Mouse (Mus musculus): ENCODE data around the gene Ren1. TPM values are rescaled to one million over a fixed set of nuclear protein-coding genes. Genes with fewer than 3 reads are reported as not detected.
A peak's percentile ranks its signal among the peaks of the same experiment; 100 is the strongest.

Gene Ren1
- polyA plus RNA-seq, 1 experiment from 2014 or later: 0.20 TPM

GRCm38 (mm10) chr1:133404005-133404404 lies 53.7 kb downstream of the Ren1 start:
- ATAC-seq (ENCODE audit: low read depth): no peak
- Histone ChIP-seq H3K4me3 (no peak overlapping the region), H3K4me1 (replicated peaks) (peaks cover 19% of the 10 kb centered on the region), H3K36me3 (no peaks in the 10 kb centered on the region), H3K27me3 (no peaks in the 10 kb centered on the region), H3K27ac (replicated peaks) (no peak overlapping the region), H3K9ac (no peak overlapping the region), H3K9me3 (no peaks in the 10 kb centered on the region), H3K4me2 (no peak overlapping the region)
- WGBS: 93% methylated on average over 4 of the region's 4 CpGs

DNA sequence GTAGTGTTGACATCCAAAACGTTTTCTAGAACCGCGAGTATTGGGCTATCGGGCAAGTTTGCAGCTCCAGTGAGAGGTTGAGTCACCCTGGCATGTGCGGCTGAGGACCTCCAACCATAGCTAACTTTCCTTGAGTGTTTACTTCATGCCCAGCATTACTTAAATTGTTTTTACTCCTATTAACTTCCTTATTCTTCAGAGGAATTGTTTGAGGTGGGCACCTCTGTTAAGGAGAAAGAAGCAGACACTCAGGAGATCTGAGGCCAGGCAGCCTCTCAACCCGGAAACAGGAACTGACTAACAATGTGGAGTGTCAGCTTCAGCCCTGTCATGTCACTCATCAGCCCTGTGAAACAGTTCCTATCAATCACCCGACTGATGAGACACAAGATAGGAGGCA lies 56.3 kb downstream of the Ren1 start:
- Histone ChIP-seq H3K9ac (no peak overlapping the region), H3K27ac (replicated peaks) (0 out of 2 replicates have a peak overlapping the region, but pooled peaks have one; percentile 49), H3K4me1 (replicated peaks) (peaks cover 27% of the 10 kb centered on the region), H3K36me3 (no peaks in the 10 kb centered on the region), H3K9me3 (no peaks in the 10 kb centered on the region), H3K4me3 (no peak overlapping the region), H3K27me3 (no peaks in the 10 kb centered on the region), H3K4me2 (no peak overlapping the region)
- 86% methylated on average over 7 of the region's 7 CpGs for WGBS
- ATAC-seq (ENCODE audit: low read depth): no peak

DNA sequence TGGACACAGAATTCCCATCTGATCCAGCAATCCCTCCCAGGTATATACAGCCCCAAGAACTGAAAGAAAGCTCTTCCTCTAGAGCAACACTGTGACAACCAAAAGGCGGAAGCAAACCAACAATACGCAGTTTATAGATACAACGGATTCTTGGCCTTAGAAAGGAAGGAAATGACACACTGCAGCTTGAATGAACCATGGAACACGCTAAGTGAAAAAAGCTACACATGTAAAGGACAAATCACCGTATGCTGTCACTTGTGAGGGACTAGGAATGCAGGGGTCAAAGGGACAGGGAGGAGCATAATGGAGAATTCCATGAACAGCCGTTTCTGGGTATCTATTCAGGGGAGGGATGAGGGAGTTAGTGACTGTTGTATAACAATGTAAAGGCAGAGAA lies 57.1 kb downstream of the Ren1 start:
- Histone ChIP-seq H3K4me1 (replicated peaks) (peaks cover 30% of the 10 kb centered on the region), H3K9me3 (no peaks in the 10 kb centered on the region), H3K27me3 (no peaks in the 10 kb centered on the region), H3K4me3 (no peak overlapping the region), H3K9ac (no peak overlapping the region), H3K36me3 (no peaks in the 10 kb centered on the region), H3K27ac (replicated peaks) (peak overlapping the region; percentile 49; the same call in 1 of the 2 replicates), H3K4me2 (no peak overlapping the region)
- ATAC-seq (ENCODE audit: low read depth): no peak
- 52% methylated on average over 6 of the region's 6 CpGs for WGBS

GRCm38 (mm10) chr1:133408321-133408720 lies 58.0 kb downstream of the Ren1 start:
- H3K4me3 ChIP-seq: no peak overlapping the region
- no peaks in the 10 kb centered on the region for H3K9me3 ChIP-seq
- WGBS: 52% methylated on average over 9 of the region's 9 CpGs
- ATAC-seq (ENCODE audit: low read depth): no peak
- H3K36me3 ChIP-seq: no peaks in the 10 kb centered on the region
- H3K27me3 ChIP-seq: no peaks in the 10 kb centered on the region
- no peak overlapping the region for H3K4me2 ChIP-seq
- H3K27ac ChIP-seq (replicated peaks): no peak overlapping the region
- H3K4me1 ChIP-seq (replicated peaks): peaks cover 39% of the 10 kb centered on the region
- H3K9ac ChIP-seq: no peak overlapping the region

GRCm38 (mm10) chr1:133408880-133409516 lies 58.7 kb downstream of the Ren1 start:
- Histone ChIP-seq H3K36me3 (no peaks in the 10 kb centered on the region), H3K27me3 (no peaks in the 10 kb centered on the region), H3K27ac (replicated peaks) (no peak overlapping the region), H3K4me3 (no peak overlapping the region), H3K4me1 (replicated peaks) (peaks cover 45% of the 10 kb centered on the region), H3K4me2 (no peak overlapping the region), H3K9me3 (no peaks in the 10 kb centered on the region), H3K9ac (peak overlapping the region; percentile 43; the same call in 1 of the 2 replicates)
- whole genome bisulfite sequencing: 9% methylated on average over 6 of the region's 6 CpGs
- ATAC-seq (ENCODE audit: low read depth): no peak

- Histone ChIP-seq H3K9me3 (no peaks in the 10 kb centered on the region), H3K4me2 (no peak overlapping the region), H3K9ac (no peak overlapping the region), H3K4me3 (no peak overlapping the region), H3K36me3 (no peaks in the 10 kb centered on the region), H3K27ac (replicated peaks) (no peak overlapping the region), H3K27me3 (no peaks in the 10 kb centered on the region), H3K4me1 (replicated peaks) (peaks cover 49% of the 10 kb centered on the region)
- WGBS: 66% methylated on average over 9 of the region's 9 CpGs
- no peak for ATAC-seq (ENCODE audit: low read depth)
These were observed 59.5 kb downstream of the Ren1 start for GRCm38 (mm10) chr1:133409786-133410185.

Other genes with a start within 250 kb of the Ren1 start
- 27.8 and 30.8 TPM in 2 replicates for gene Ppp1r15b, start 219.4 kb upstream of the Ren1 start, polyA plus RNA-seq (2015; fragmentation: Nextera tagmentation; extraction: Ambion mirVana)
- 25.8 and 27.4 TPM in 2 replicates for gene Plekha6, start 186.3 kb upstream of the Ren1 start, polyA plus RNA-seq (2015; fragmentation: Nextera tagmentation; extraction: Ambion mirVana)
- gene Golt1a, start 40.7 kb upstream of the Ren1 start, polyA plus RNA-seq (2015; fragmentation: Nextera tagmentation; extraction: Ambion mirVana): not detected in 2 replicates
- gene Kiss1, start 28.6 kb upstream of the Ren1 start, polyA plus RNA-seq (2015; fragmentation: Nextera tagmentation; extraction: Ambion mirVana): not detected in 2 replicates
- gene Etnk2, start 13.1 kb downstream of the Ren1 start, polyA plus RNA-seq (2015; fragmentation: Nextera tagmentation; extraction: Ambion mirVana): 10.1 and 10.2 TPM in 2 replicates
- 8.8 TPM in 2 replicates for gene Sox13, start 73.9 kb downstream of the Ren1 start, polyA plus RNA-seq (2015; fragmentation: Nextera tagmentation; extraction: Ambion mirVana)